Mouse (Mus musculus): ENCODE measurements at regions not wholly inside any gene's neighbourhood (a gene's known extent, or its start where the extent isn't known, plus 50 kb on each side); places are given as distances from the start of the nearest gene placed in this dataset.

DNA sequence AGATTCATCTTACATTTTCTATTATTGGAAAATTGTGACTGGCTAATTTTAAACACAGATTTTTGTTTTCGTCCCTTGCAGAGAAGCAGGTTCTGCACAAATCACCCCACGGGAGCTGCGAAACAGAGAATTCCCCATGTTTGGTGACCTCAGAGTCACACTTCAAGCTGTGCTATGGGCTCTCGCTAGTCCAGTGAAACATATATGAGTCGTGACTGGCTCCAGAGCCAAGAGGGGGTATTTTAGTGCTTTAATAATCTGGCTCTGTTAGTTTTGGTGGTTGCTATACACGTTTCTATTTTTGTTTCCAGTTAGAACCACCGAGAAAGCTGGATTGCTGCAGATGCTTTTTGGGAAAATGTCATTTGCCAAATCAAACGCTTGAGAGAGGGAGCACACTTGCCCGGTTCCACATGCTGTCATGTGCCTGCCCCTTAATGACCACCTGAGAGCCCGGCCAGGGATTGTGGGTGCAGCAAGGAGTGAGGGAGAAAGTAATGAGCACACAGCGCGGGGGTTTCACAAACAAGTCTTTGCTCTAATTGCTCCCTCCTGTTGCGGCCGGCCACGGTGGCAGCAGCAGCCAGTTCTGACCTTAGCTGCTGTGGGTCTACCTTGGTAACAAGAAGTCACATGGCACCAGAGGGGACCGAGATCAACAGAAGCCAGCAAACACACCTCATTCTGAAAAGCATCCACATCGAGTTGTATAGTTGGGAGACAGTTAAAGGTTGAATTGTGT, 394.4 kb upstream of the Tmpo start:
- 70% methylated on average over 17 of the region's 17 CpGs for WGBS
- Histone ChIP-seq H3K4me2 (no peak overlapping the region), H3K27me3 (no peaks in the 10 kb centered on the region), H3K27ac (no peak overlapping the region), H3K4me3 (replicated peaks) (no peak overlapping the region), H3K36me3 (no peaks in the 10 kb centered on the region), H3K9me3 (replicated peaks) (no peaks in the 10 kb centered on the region), H3K9ac (no peak overlapping the region), H3K4me1 (0 out of 2 replicates have a peak, but pooled peaks cover 3% of the 10 kb centered on the region)
- ATAC-seq (replicated peaks; ENCODE audit: low FRiP score): no peak

DNA sequence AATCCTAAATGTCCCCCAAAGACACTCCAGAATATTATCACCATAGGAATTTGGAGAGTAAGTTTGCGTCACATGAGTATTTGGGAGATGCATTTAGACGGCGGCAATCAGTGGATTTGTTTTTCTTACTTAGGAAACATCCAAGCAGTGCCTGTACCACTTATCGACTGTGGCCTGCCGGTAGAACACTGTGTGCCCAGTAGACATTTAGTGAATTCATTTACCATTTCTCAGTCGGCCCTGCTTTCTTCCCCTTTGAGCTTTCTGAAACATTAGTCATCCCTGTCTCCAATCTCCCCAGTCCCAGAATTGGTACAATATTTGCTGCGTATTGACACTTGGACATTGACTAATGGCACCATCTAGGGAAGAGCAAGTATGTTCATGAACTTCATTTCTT, 391.7 kb upstream of the Tmpo start:
- Histone ChIP-seq H3K27me3 (no peaks in the 10 kb centered on the region), H3K9ac (no peak overlapping the region), H3K4me2 (no peak overlapping the region), H3K4me3 (replicated peaks) (no peak overlapping the region), H3K27ac (no peak overlapping the region), H3K4me1 (peaks cover 9% of the 10 kb centered on the region; the same call in 1 of the 2 replicates), H3K9me3 (replicated peaks) (no peaks in the 10 kb centered on the region), H3K36me3 (no peaks in the 10 kb centered on the region)
- 79% methylated on average over 7 of the region's 7 CpGs for WGBS
- no peak for ATAC-seq (replicated peaks; ENCODE audit: low FRiP score)

DNA sequence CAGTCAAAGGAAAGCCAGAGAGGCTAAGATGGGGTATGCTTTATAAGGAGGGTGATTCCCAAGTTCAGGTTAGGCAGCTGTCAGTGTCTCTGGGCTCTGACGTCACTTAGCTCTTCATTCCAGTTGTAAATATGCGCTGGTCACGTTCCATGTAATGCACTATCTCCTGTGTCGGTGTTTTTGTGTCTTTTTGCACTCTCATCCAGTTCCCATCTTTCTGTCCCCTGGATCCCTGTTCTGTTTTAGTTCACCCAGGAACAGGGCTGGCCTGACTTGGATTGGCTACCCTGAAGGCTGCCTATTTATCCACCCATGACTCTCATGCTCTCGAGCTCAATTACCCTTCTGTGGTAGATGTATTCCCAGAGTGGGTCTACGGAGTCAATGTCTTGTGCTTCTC, 387.9 kb upstream of the Tmpo start:
- no peak overlapping the region for H3K9ac ChIP-seq
- no peaks in the 10 kb centered on the region for H3K27me3 ChIP-seq
- no peaks in the 10 kb centered on the region for H3K36me3 ChIP-seq
- no peaks in the 10 kb centered on the region for H3K9me3 ChIP-seq (replicated peaks)
- no peak overlapping the region for H3K27ac ChIP-seq
- WGBS: 73% methylated on average over 6 of the region's 6 CpGs
- H3K4me2 ChIP-seq: no peak overlapping the region
- no peak overlapping the region for H3K4me3 ChIP-seq (replicated peaks)
- H3K4me1 ChIP-seq: peaks cover 9% of the 10 kb centered on the region; the same call in 1 of the 2 replicates
- no peak for ATAC-seq (replicated peaks; ENCODE audit: low FRiP score)

DNA sequence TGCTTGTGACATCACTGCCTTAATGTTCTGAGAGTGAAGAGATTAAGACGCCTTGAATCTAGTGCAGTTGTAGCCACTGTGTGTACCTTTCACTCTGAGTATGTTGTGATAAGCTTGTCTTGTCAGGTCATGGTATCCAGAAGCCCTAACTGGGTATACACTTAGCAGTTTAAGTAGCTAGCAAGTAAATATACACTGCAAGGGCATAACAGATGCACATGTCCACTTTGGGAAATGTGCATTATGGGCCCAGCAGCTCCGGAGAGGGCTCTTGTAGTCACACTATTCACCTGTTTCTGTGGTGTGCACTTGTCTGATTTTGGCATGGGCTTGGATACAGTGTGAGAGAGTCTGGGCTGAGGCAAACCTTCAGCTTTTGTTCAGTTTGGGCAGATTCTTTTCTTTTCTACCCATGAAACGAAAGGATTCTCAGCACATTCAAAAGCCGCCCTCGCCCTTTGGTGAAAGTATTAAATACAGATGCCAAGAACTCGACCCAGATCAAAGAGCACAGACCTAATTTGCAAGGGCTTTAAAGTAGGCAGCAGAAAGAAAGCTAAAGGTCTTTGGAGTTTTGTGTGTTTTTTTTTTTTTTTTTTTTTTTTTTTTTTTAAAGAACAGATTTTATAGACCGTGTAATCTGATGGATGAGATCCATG, 385.1 kb upstream of the Tmpo start:
- no peaks in the 10 kb centered on the region for H3K27me3 ChIP-seq
- H3K27ac ChIP-seq: no peak overlapping the region
- ATAC-seq (replicated peaks; ENCODE audit: low FRiP score): no peak
- H3K36me3 ChIP-seq: no peaks in the 10 kb centered on the region
- H3K4me2 ChIP-seq: no peak overlapping the region
- peaks cover 6% of the 10 kb centered on the region; the same call in 1 of the 2 replicates for H3K4me1 ChIP-seq
- no peaks in the 10 kb centered on the region for H3K9me3 ChIP-seq (replicated peaks)
- H3K4me3 ChIP-seq (replicated peaks): no peak overlapping the region
- H3K9ac ChIP-seq: no peak overlapping the region
- 71% methylated on average over 7 of the region's 7 CpGs for WGBS

DNA sequence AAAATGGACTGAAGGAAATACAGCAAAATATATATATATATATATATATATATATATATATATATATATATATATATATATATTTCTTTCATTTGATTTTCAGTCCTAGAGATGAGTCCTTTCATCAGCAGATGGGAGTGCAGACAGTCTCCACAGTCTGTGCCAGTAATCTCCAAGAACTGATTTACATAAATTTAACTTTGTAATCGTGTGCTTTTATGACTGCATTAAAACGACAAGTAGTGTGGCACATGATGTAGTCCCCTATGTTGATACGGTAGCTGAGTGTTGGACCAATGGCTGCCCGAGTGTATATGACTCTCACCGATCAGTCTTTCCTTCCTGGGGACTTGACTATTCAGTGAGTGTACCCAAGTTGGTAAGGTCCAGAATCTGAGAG, 378.2 kb upstream of the Tmpo start:
- no peaks in the 10 kb centered on the region for H3K36me3 ChIP-seq
- no peak overlapping the region for H3K27ac ChIP-seq
- no peaks in the 10 kb centered on the region for H3K4me1 ChIP-seq
- WGBS: 84% methylated on average over 5 of the region's 5 CpGs
- H3K27me3 ChIP-seq: no peaks in the 10 kb centered on the region
- H3K4me2 ChIP-seq: no peak overlapping the region
- H3K9ac ChIP-seq: no peak overlapping the region
- no peaks in the 10 kb centered on the region for H3K9me3 ChIP-seq (replicated peaks)
- no peak overlapping the region for H3K4me3 ChIP-seq (replicated peaks)
- no peak for ATAC-seq (replicated peaks; ENCODE audit: low FRiP score)

DNA sequence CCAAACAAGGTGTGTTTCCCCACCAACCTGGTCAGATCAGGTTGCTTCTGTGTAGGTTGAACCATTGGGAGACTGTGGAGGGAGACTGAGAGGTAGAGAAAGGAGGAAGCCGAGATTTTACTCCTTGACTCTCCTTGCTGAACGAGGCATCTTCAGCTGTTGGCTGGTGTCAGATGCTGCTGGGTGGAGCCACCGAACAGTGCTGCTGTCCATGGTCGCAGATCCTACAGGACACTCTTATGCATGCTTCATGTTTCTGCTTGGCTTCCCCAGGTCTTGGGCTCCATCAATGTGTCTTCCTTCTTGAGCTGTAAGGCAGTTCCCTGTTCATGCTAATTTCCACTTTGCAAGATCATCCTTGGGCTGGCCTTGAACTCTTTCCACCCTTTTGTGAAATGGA, 367.0 kb upstream of the Tmpo start:
- H3K9me3 ChIP-seq (replicated peaks): no peaks in the 10 kb centered on the region
- H3K27me3 ChIP-seq: no peaks in the 10 kb centered on the region
- H3K36me3 ChIP-seq: no peaks in the 10 kb centered on the region
- ATAC-seq (replicated peaks; ENCODE audit: low FRiP score): no peak
- H3K4me1 ChIP-seq: no peaks in the 10 kb centered on the region
- no peak overlapping the region for H3K27ac ChIP-seq
- WGBS: 54% methylated on average over 4 of the region's 4 CpGs
- no peak overlapping the region for H3K9ac ChIP-seq
- H3K4me3 ChIP-seq (replicated peaks): no peak overlapping the region
- no peak overlapping the region for H3K4me2 ChIP-seq

DNA sequence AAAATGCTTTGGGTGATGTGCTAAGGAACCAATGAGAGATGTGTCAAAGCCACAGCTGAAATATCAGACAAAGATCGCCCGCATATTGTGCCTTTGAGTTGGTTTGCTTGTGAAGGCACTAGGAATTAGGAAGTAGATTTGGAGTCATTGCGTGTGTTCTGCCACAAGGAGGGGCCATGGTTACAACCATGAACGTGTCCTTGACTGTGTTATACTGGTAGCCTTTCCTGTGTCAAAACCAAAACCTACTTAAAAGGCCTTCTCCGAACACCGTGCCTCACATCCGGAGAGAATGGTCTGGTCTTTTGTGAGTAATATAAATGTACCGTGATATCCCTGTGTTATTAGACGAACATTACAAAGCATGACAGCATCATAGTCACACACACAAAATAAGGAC, 365.0 kb upstream of the Tmpo start:
- ATAC-seq (replicated peaks; ENCODE audit: low FRiP score): no peak

DNA sequence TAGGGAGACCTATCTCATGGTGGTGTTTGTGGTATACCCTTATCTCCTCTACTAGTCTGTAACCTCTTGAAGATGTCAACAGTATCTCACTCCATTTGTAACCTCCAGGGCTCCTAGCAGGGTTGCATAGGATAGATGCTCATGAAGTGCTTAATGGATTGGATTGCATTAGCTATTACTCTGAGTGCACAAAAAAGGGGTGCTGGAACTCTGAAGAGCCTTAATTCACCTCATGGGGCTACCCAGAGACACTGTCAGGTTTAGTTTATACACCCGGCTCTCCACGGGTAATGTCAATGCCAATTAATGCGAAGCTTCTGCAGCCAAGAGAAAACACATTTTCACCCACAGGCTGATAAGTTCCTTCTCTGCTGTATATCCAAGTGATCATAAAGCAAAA, 364.3 kb upstream of the Tmpo start:
- no peak overlapping the region for H3K9ac ChIP-seq
- H3K4me2 ChIP-seq: no peak overlapping the region
- no peaks in the 10 kb centered on the region for H3K36me3 ChIP-seq
- H3K27ac ChIP-seq: no peak overlapping the region
- no peak overlapping the region for H3K4me3 ChIP-seq (replicated peaks)
- WGBS: 83% methylated on average over 3 of the region's 3 CpGs
- peaks cover 5% of the 10 kb centered on the region; the same call in 1 of the 2 replicates for H3K4me1 ChIP-seq
- no peak for ATAC-seq (replicated peaks; ENCODE audit: low FRiP score)
- no peaks in the 10 kb centered on the region for H3K9me3 ChIP-seq (replicated peaks)
- H3K27me3 ChIP-seq: no peaks in the 10 kb centered on the region

More for the DNA sequence above, 365.0 kb upstream of the Tmpo start:
- 37% methylated on average over 9 of the region's 9 CpGs for WGBS
- H3K4me3 ChIP-seq (replicated peaks): no peak overlapping the region
- no peaks in the 10 kb centered on the region for H3K9me3 ChIP-seq (replicated peaks)
- H3K27me3 ChIP-seq: no peaks in the 10 kb centered on the region
- no peak overlapping the region for H3K4me2 ChIP-seq
- peaks cover 5% of the 10 kb centered on the region; the same call in 1 of the 2 replicates for H3K4me1 ChIP-seq
- no peaks in the 10 kb centered on the region for H3K36me3 ChIP-seq
- H3K27ac ChIP-seq: no peak overlapping the region
- H3K9ac ChIP-seq: no peak overlapping the region

DNA sequence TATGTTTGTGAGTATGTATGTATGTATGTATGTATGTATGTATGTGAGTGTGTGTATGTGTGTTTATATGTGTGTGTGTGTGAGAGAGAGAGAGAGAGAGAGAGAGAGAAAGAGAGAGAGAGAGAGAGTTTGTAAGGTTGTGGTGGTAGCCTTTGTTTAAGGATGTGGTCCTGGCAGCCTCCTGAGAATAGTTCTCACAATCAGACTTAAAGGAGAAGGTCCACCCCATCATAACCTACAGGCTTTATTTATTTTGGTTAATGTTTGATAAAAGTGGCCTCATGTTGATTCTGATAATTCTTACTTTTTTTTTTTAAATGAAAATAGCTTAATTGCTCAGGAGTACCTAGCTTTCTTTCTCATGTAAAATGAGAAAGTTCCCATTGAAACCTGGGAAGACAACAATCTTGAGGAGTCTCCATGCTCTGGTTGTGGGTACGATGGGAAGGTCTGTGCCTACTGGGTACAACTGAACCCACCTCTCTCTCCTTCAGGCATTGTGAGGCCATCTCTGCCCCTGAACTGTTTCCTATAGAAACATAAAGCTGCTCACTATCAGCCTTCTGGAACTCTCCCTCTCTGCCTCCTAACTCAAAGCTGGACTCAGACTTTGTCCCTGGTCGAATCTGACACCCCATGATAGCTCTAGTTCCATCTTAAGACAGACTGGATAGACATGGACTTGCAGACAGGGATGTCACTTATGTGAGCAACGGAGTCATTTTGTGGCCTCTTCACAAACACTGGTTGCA, 362.2 kb upstream of the Tmpo start:
- Histone ChIP-seq H3K4me2 (no peak overlapping the region), H3K27me3 (no peaks in the 10 kb centered on the region), H3K4me3 (replicated peaks) (no peak overlapping the region), H3K9me3 (replicated peaks) (no peaks in the 10 kb centered on the region), H3K36me3 (no peaks in the 10 kb centered on the region), H3K9ac (no peak overlapping the region), H3K27ac (no peak overlapping the region), H3K4me1 (peaks cover 5% of the 10 kb centered on the region; the same call in 1 of the 2 replicates)
- WGBS: 85% methylated on average over 3 of the region's 3 CpGs
- ATAC-seq (replicated peaks; ENCODE audit: low FRiP score): no peak

DNA sequence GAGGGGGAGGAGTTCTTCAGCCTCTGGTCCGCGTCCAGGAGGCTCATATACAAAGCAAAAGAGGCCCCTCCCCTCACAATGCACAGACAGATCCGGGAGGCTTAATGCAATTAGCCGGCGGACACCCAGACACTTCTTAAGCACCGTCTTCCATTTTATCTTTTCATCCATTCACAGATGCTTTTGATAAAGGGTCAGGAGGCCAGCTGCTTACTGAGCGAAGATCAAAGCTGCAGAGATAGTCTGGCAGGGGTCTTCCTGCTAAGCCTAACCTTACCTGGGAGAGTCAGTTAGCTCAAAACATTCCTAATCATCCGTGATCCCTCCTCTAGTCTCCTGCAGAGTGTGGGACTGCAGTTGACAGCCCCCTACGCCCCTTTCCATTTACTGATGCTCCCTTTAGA, 361.1 kb upstream of the Tmpo start:
- ATAC-seq (replicated peaks; ENCODE audit: low FRiP score): no peak
- Histone ChIP-seq H3K4me2 (no peak overlapping the region), H3K9me3 (replicated peaks) (no peaks in the 10 kb centered on the region), H3K9ac (no peak overlapping the region), H3K27me3 (no peaks in the 10 kb centered on the region), H3K4me1 (peaks cover 5% of the 10 kb centered on the region; the same call in 1 of the 2 replicates), H3K27ac (no peak overlapping the region), H3K4me3 (replicated peaks) (no peak overlapping the region), H3K36me3 (no peaks in the 10 kb centered on the region)
- WGBS: 18% methylated on average over 9 of the region's 9 CpGs

DNA sequence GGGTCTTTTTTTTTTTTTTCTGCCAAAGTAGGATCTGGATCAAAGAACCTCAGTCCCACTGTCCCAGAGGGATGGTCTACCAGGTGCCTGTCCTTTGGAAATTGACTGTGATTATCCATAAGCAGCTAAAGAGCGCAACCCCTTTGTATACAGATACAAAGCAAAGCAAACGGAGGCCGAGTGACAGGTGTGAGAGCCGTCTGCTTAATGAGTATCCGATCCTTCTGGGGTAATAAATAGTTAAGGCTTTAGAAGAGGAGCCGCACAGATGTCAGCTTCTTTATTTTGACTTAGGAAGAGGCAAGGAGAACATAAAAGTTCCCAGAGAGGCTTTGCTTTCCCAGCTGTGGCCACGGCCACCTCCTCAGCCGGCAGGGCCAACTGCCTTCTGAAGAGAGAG, 356.1 kb upstream of the Tmpo start:
- no peaks in the 10 kb centered on the region for H3K27me3 ChIP-seq
- H3K4me1 ChIP-seq: peaks cover 3% of the 10 kb centered on the region; the same call in 1 of the 2 replicates
- H3K9ac ChIP-seq: no peak overlapping the region
- no peak overlapping the region for H3K4me2 ChIP-seq
- no peak overlapping the region for H3K4me3 ChIP-seq (replicated peaks)
- H3K9me3 ChIP-seq (replicated peaks): no peaks in the 10 kb centered on the region
- H3K27ac ChIP-seq: no peak overlapping the region
- WGBS: 15% methylated on average over 8 of the region's 8 CpGs
- H3K36me3 ChIP-seq: no peaks in the 10 kb centered on the region
- no peak for ATAC-seq (replicated peaks; ENCODE audit: low FRiP score)

DNA sequence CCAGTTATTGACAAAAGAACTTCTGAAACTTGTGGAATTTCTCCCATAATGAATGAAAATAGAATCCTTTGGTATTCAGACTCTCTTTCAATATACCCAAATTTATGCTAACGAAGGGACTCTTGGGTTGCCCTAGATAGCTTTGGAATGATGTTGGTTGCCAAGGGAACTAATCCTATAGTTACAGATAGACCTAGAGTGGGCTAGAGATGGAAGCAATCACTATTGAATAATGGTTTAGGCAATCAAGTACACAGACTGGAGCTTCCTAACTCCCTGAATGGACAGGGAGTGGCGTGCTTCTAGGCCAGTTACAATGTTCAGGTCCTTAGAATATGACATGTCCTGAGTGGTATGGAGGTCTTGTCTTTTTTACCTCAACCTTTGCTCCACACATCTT, 354.3 kb upstream of the Tmpo start:
- 88% methylated on average over 2 of the region's 2 CpGs for WGBS
- Histone ChIP-seq H3K4me3 (replicated peaks) (no peak overlapping the region), H3K9ac (no peak overlapping the region), H3K36me3 (no peaks in the 10 kb centered on the region), H3K27me3 (no peaks in the 10 kb centered on the region), H3K27ac (no peak overlapping the region), H3K4me2 (no peak overlapping the region), H3K4me1 (no peaks in the 10 kb centered on the region), H3K9me3 (replicated peaks) (no peaks in the 10 kb centered on the region)
- ATAC-seq (replicated peaks; ENCODE audit: low FRiP score): no peak
